Mouse (Mus musculus): ENCODE data around the gene Klra4. TPM values are rescaled to one million over a fixed set of nuclear protein-coding genes. Genes with fewer than 3 reads are reported as not detected.

Klra4 gene
- polyA plus RNA-seq (2012; rRNA removed; ENCODE audit: low replicate concordance): 0.41 TPM in 1 of 2 replicates, not detected in the other

GRCm38 (mm10) chr6:130067171-130067570 lies at the start of gene Klra4:
Klra4 (minus strand) TSS chr6:130067271.

GRCm38 (mm10) chr6:130026854-130027253 lies 40.2 kb downstream of the Klra4 start, which contains the start of gene Klra6:
Klra6 (minus strand) TSS chr6:130026954.

Other genes starting within 250 kb of the Klra4 start
- not detected in 2 replicates for gene Gm17631, start 204.6 kb downstream of the Klra4 start, polyA plus RNA-seq (2012; rRNA removed; ENCODE audit: low replicate concordance)
- 0.30 TPM in 1 of 2 replicates, not detected in the other for gene Klra17, start 190.6 kb downstream of the Klra4 start, polyA plus RNA-seq (2012; rRNA removed; ENCODE audit: low replicate concordance)
- gene Klra5, start 149.6 kb downstream of the Klra4 start, polyA plus RNA-seq (2012; rRNA removed; ENCODE audit: low replicate concordance): not detected in 2 replicates
- not detected in 2 replicates for gene Klra6, start 40.3 kb downstream of the Klra4 start, polyA plus RNA-seq (2012; rRNA removed; ENCODE audit: low replicate concordance)
- gene Klra8, start 62.6 kb upstream of the Klra4 start, polyA plus RNA-seq (2012; rRNA removed; ENCODE audit: low replicate concordance): 0.26 and 0.40 TPM in 2 replicates
- gene Klra9, start 125.8 kb upstream of the Klra4 start, polyA plus RNA-seq (2012; rRNA removed; ENCODE audit: low replicate concordance): 0.18 TPM in 1 of 2 replicates, not detected in the other
- 0.26 and 1.5 TPM in 2 replicates for gene Klra7, start 166.1 kb upstream of the Klra4 start, polyA plus RNA-seq (2012; rRNA removed; ENCODE audit: low replicate concordance)
- gene Klra10, start 214.7 kb upstream of the Klra4 start, polyA plus RNA-seq (2012; rRNA removed; ENCODE audit: low replicate concordance): not detected in 2 replicates

Data from subcutaneous adipose tissue, adult 2 months (tissue).